In the genomic region with DNA sequence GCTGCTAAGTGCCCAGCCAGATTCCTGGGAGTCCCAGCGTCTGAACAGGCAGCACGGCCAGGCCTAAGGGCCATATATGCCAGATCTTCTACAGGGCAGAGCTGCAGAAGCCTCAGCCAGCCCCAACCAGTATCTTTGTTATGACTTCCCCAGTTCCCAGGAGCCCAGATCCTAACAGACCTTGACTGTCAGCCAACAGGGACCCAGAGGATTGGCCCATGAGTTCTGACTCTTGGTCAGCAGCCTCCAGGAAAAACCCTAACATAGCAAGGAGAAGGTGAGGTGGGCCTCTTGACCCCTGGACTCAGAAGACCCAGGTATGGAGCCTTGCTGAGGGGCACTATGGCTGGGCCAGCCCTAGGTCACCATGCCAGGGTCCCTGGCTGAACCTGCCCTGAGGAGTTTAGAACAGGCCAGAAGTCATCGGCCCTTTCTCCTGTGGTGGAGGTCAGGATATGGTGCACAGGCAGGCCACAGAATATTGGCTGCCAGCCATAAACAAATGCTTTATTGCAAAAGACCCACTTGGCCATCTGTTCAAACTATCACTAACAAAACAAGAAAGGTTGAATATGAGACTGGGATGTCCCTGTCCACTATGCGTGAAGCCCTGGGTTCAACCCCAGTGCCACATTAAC, we compare ENCODE assay signal across 14 mouse cellular contexts.
DNase-seq lines count a peak whose midpoint lies in the region; ATAC-seq lines count a peak whose summit lies in the region.
"Had no signal": no experiment of that assay in that cellular context is flagged by ENCODE, and none has a peak within 500 bp of the region (broad histone marks: within the 10 kb centered on the region; RNA-seq: fewer than 3 reads in every experiment).

No protein-coding gene starts in this region.

- no peak overlapping the region for H3K9ac ChIP-seq in heart, embryonic 12.5 days
- H3K9ac ChIP-seq: forebrain, postnatal 0 days; liver, embryonic 13.5 days had no signal

- WGBS in heart, embryonic 10.5 days: 79% methylated on average over 4 of the region's 4 CpGs
- WGBS in heart, embryonic 12.5 days: 64% methylated on average over 4 of the region's 4 CpGs

- H3K9me3 ChIP-seq in heart, embryonic 10.5 days: no peaks in the 10 kb centered on the region
- no peaks in the 10 kb centered on the region for H3K9me3 ChIP-seq in heart, embryonic 12.5 days (replicated peaks)
- H3K9me3 ChIP-seq: liver, embryonic 13.5 days had no signal

- intact Hi-C loops in heart, postnatal 14 days (cut with DNase I): no loop called here

- no peaks in the 10 kb centered on the region for H3K27me3 ChIP-seq in heart, embryonic 10.5 days (ENCODE audit: insufficient read depth, poor library complexity, severe bottlenecking)
- H3K27me3 ChIP-seq in heart, embryonic 12.5 days (replicated peaks): no peaks in the 10 kb centered on the region
- H3K27me3 ChIP-seq: liver, embryonic 13.5 days had no signal

- DNase-seq in heart, embryonic 10.5 days (ENCODE audit: low spot score): no peak
- peak; percentile 64 for DNase-seq in ovary, postnatal 36 days (ENCODE audit: low spot score)
- DNase-seq in ovary, postnatal 14 days (ENCODE audit: low spot score): no peak
- DNase-seq in heart, postnatal 14 days: peak; percentile 14 to 30
- DNase-seq in retina, embryonic 14.5 days (ENCODE audit: low spot score): no peak
- DNase-seq: cerebellum, postnatal 14 days; forebrain, postnatal 0 days; kidney, postnatal 10 days; liver, embryonic 13.5 days had no signal

- peaks cover 31% of the 10 kb centered on the region for H3K4me1 ChIP-seq in heart, embryonic 10.5 days
- peaks cover 31% of the 10 kb centered on the region for H3K4me1 ChIP-seq in heart, embryonic 12.5 days (replicated peaks)

- H3K27ac ChIP-seq in heart, embryonic 10.5 days: peak overlapping the region; percentile 53
- no peak overlapping the region for H3K27ac ChIP-seq in heart, embryonic 12.5 days (ENCODE audit: poor library complexity, severe bottlenecking)
- H3K27ac ChIP-seq: heart, adult 2 months; liver, embryonic 13.5 days had no signal

- no peak for ATAC-seq in heart, embryonic 12.5 days (ENCODE audit: insufficient number of reproducible peaks, low FRiP score)
- no peak for ATAC-seq in monocyte, adult 5-6 weeks (replicated peaks; ENCODE audit: insufficient number of reproducible peaks, low FRiP score, low TSS enrichment, poor library complexity, severe bottlenecking)
- ATAC-seq: forebrain, postnatal 0 days; hindbrain, embryonic 16.5 days had no signal

- no peak overlapping the region for H3K4me3 ChIP-seq in heart, embryonic 10.5 days
- H3K4me3 ChIP-seq in heart, embryonic 12.5 days: no peak overlapping the region
- H3K4me3 ChIP-seq: heart, adult 2 months; liver, embryonic 13.5 days had no signal

- peaks cover 15% of the 10 kb centered on the region for H3K36me3 ChIP-seq in heart, embryonic 10.5 days
- peaks cover 8% of the 10 kb centered on the region for H3K36me3 ChIP-seq in heart, embryonic 12.5 days

- no peak overlapping the region for H3K4me2 ChIP-seq in heart, embryonic 12.5 days
- H3K4me2 ChIP-seq: liver, embryonic 13.5 days; midbrain, embryonic 11.5 days had no signal

Comparison
In these comparisons a context has a peak if more than half of its experiments do, and no peak if none do; other contexts are left out.
1. DNase-seq: peak in ovary, postnatal 36 days (single experiment) and heart, postnatal 14 days (2 of 2); none in heart, embryonic 10.5 days (single experiment), ovary, postnatal 14 days (single experiment) and retina, embryonic 14.5 days (single experiment).